Mouse (Mus musculus): Measurements from ENCODE around the gene Pygm.

Pygm gene

GRCm38 (mm10) chr19:6443016-6443415 lies 58.8 kb downstream of the Pygm start:
- DNase-seq (ENCODE audit: low read depth, low spot score): no peak

GRCm38 (mm10) chr19:6445761-6446423 lies 61.7 kb downstream of the Pygm start:
- DNase-seq (ENCODE audit: low read depth, low spot score): no peak

- DNase-seq (ENCODE audit: low read depth, low spot score): no peak
Observed at GRCm38 (mm10) chr19:6446736-6447437, 62.7 kb downstream of the Pygm start.
